Mouse (Mus musculus): Measurements from ENCODE around the gene Rap1gap2. TPM values are rescaled to one million over a fixed set of nuclear protein-coding genes. Genes with fewer than 3 reads are reported as not detected.
A peak's percentile ranks its signal among the peaks of the same experiment; 100 is the strongest.

Rap1gap2 gene
- total RNA-seq, 2 experiments from 2014 or later = 186 to 188 TPM

GRCm38 (mm10) chr11:74491130-74491529 lies 119.6 kb downstream of the Rap1gap2 start:
- intact Hi-C loops (cut with DNase I) = no loop called here
- TF ChIP-seq CTCF (IDR thresholded peaks at IDR 0.05) = no peak
- no peak for DNase-seq (ENCODE audit: extremely low spot score in 1 of 2, low spot score in 2 of 2)
- Histone ChIP-seq H3K27ac (no peak overlapping the region), H3K4me3 (no peak overlapping the region)

- Histone ChIP-seq H3K27ac (no peak overlapping the region), H3K4me3 (no peak overlapping the region)
- intact Hi-C loops (cut with DNase I) = no loop called here
- TF ChIP-seq CTCF (IDR thresholded peaks at IDR 0.05) = no peak
- no peak for DNase-seq (ENCODE audit: extremely low spot score in 1 of 2, low spot score in 2 of 2)
Observed at GRCm38 (mm10) chr11:74489239-74489638, 121.5 kb downstream of the Rap1gap2 start.

- H3K27ac ChIP-seq = no peak overlapping the region
- no peak overlapping the region for H3K4me3 ChIP-seq
- no peak for DNase-seq (ENCODE audit: extremely low spot score in 1 of 2, low spot score in 2 of 2)
- no peak for TF ChIP-seq CTCF (IDR thresholded peaks at IDR 0.05)
- intact Hi-C loops (cut with DNase I) = no loop called here
Observed at GRCm38 (mm10) chr11:74487952-74488351, 122.8 kb downstream of the Rap1gap2 start.

GRCm38 (mm10) chr11:74485435-74486217 lies 125.1 kb downstream of the Rap1gap2 start:
- Histone ChIP-seq H3K27ac (peak overlapping the region; percentile 33; the same call in 1 of the 2 replicates), H3K4me3 (no peak overlapping the region)
- DNase-seq (ENCODE audit: extremely low spot score in 1 of 2, low spot score in 2 of 2) = peak; percentile 27 to 43
- intact Hi-C loops (cut with DNase I) = no loop called here
- TF ChIP-seq CTCF (IDR thresholded peaks at IDR 0.05) = no peak

- intact Hi-C loops (cut with DNase I) = loop anchor here (5.0 kb wide), 1 partner anchor 37 kb away; no protein-coding TSS in a partner anchor
- no peak overlapping the region for H3K27ac ChIP-seq
- TF ChIP-seq CTCF (IDR thresholded peaks at IDR 0.05) = no peak
- no peak overlapping the region for H3K4me3 ChIP-seq
- DNase-seq (ENCODE audit: extremely low spot score in 1 of 2, low spot score in 2 of 2) = no peak
Observed at GRCm38 (mm10) chr11:74483871-74484270, 126.8 kb downstream of the Rap1gap2 start.

GRCm38 (mm10) chr11:74483153-74483817 lies 127.4 kb downstream of the Rap1gap2 start:
- DNase-seq (ENCODE audit: extremely low spot score in 1 of 2, low spot score in 2 of 2) = no peak
- no peak for TF ChIP-seq CTCF (IDR thresholded peaks at IDR 0.05)
- Histone ChIP-seq H3K4me3 (no peak overlapping the region), H3K27ac (no peak overlapping the region)
- intact Hi-C loops (cut with DNase I) = loop anchor here (5.0 kb wide), 1 partner anchor 36 kb away; no protein-coding TSS in a partner anchor

GRCm38 (mm10) chr11:74481797-74482196 lies 128.9 kb downstream of the Rap1gap2 start:
- Histone ChIP-seq H3K27ac (no peak overlapping the region), H3K4me3 (no peak overlapping the region)
- TF ChIP-seq CTCF (IDR thresholded peaks at IDR 0.05) = peak; percentile 5
- intact Hi-C loops (cut with DNase I) = loop anchor here (5.0 kb wide), 1 partner anchor 34 kb away; no protein-coding TSS in a partner anchor
- no peak for DNase-seq (ENCODE audit: extremely low spot score in 1 of 2, low spot score in 2 of 2)

GRCm38 (mm10) chr11:74479715-74480289 lies 130.9 kb downstream of the Rap1gap2 start:
- DNase-seq (ENCODE audit: extremely low spot score in 1 of 2, low spot score in 2 of 2) = peak in 1 of 2 experiments; percentile 18
- peak overlapping the region; percentile 53; the same call in 1 of the 2 replicates for H3K27ac ChIP-seq
- intact Hi-C loops (cut with DNase I) = loop anchor here (5.0 kb wide), 1 partner anchor 33 kb away; no protein-coding TSS in a partner anchor
- no peak overlapping the region for H3K4me3 ChIP-seq
- TF ChIP-seq CTCF (IDR thresholded peaks at IDR 0.05) = no peak

- H3K27ac ChIP-seq = no peak overlapping the region
- no peak overlapping the region for H3K4me3 ChIP-seq
- no peak for DNase-seq (ENCODE audit: extremely low spot score in 1 of 2, low spot score in 2 of 2)
- no peak for TF ChIP-seq CTCF (IDR thresholded peaks at IDR 0.05)
- intact Hi-C loops (cut with DNase I) = no loop called here
Observed at GRCm38 (mm10) chr11:74478877-74479276, 131.8 kb downstream of the Rap1gap2 start.

- TF ChIP-seq CTCF (IDR thresholded peaks at IDR 0.05) = no peak
- no peak overlapping the region for H3K27ac ChIP-seq
- DNase-seq (ENCODE audit: extremely low spot score in 1 of 2, low spot score in 2 of 2) = no peak
- intact Hi-C loops (cut with DNase I) = no loop called here
- no peak overlapping the region for H3K4me3 ChIP-seq
Observed at GRCm38 (mm10) chr11:74472671-74473070, 138.0 kb downstream of the Rap1gap2 start.

GRCm38 (mm10) chr11:74468195-74468594 lies 142.5 kb downstream of the Rap1gap2 start:
- DNase-seq (ENCODE audit: extremely low spot score in 1 of 2, low spot score in 2 of 2) = no peak
- no peak overlapping the region for H3K27ac ChIP-seq
- no peak for TF ChIP-seq CTCF (IDR thresholded peaks at IDR 0.05)
- H3K4me3 ChIP-seq = no peak overlapping the region
- intact Hi-C loops (cut with DNase I) = no loop called here

- peak; percentile 53 for TF ChIP-seq CTCF (IDR thresholded peaks at IDR 0.05)
- no peak for DNase-seq (ENCODE audit: extremely low spot score in 1 of 2, low spot score in 2 of 2)
- Histone ChIP-seq H3K4me3 (no peak overlapping the region), H3K27ac (no peak overlapping the region)
- intact Hi-C loops (cut with DNase I) = no loop called here
Observed at GRCm38 (mm10) chr11:74465712-74466111, 145.0 kb downstream of the Rap1gap2 start.
